Mouse (Mus musculus) frontal cortex, postnatal 36 days (tissue): ENCODE measurements around the gene Cyp2b23.
"Not testable (repeated sequence)": the region's sequence is repeated elsewhere in the genome, so short reads cannot be mapped to it uniquely, and the experiment has no call there.

Source experiments
- DNase-seq, 2 experiments: peaks; one replicate each; pipeline ENCODE4 v3.0.0; 2022; ENCODE audit warnings: low spot score in 2 of 2

The Cyp2b23 gene

DNA sequence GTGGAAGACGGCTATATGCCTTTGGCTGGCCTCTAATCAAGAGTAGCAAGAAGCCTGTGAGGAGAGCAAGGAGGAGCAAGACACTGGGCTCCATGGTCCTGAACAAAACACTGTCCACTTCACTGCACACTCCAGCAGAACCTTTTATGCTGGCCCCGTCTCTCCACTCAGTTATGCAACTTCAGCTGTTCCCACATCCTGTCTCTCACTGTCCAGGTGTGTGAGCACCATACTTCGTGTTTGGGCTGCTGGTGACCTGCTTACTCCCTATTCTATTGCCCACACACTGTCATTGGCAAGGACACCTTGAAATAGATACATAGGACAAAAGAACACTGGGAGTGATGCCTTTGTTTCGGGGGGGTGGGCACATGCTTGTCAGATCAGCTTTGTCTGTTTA is at the start of gene Cyp2b23:
Gene Cyp2b23 (minus strand): TSS at position 101 of the 400 bp plus-strand sequence.
- DNase-seq = no peak

DNA sequence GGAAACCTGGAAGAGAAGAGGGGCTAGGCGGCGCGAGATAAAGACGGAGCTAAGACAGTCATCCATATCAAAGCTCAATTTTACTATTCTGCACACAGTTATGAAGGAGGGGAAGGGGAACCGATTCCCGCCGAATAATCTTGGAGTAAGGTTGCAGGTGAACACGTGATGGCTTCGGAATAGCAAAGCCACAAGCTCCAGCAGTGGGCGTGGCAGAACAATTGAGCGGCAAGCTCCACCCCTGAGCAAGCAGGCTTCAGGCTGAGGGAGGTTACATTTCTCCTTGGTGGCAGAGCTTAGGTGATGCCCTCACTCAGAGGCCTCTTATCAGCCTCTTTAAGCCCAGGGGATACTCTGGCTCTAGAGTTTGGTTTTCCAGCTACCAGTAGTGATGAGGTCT is 24.8 kb upstream of the Cyp2b23 start:
- no peak for DNase-seq

DNA sequence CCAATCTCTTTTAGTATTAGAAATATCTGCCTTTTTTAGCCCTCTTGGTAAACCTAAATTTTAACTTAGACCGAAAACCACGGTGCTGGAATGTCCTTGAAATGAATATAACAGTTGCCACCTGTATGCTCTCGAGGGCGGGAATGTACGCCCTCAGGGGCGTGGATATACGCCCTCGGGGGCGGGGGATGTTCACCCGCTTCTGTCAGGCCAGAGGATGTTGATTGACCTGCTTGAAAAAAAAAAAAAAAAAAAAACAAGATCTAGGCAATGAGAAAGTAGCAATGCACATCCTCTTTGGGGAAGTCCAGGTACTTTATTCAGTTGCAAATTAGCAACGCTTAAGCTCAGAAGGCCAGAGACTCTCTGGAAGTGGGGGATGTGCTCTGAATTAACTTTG is 20.8 kb upstream of the Cyp2b23 start:
- DNase-seq = no peak

DNA sequence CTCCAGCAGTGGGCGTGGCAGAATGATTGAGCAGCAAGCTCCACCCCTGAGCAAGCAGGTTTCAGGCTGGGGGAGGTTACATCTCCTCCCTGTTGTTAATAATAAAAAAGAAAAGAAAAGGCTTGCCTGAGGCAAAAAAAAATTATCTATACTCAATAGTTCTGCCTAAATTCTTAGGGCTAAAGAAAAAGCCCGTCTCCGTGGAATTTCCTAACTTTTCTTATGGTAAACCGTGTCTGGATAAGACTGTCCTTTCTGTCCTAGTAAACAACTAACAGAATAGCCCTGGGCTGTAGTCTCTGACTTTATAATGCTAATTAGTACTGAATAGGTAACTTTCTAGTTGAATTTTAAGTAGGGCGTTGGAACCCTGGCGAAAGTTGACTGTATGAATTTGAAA is 20.0 kb upstream of the Cyp2b23 start:
- not testable (repeated sequence) for DNase-seq

DNA sequence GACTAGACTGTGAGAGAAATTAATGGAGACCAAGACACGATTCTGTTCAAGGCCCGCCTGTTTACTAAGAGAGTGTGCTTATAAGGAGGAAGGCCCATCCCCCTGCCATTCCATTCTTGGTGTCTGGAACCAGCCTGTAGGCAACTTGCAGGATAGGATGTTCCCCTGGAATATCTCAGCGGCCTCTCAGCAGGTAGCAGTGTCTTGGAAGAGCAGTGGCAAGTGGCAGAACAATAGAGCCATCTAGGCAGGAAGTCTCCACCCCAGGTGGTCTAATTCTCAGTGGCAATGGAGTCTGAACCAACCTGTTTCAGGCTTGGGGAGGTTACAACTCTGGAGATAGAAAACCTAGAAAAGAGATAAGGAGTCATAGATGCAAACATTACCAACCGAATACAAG is 13.9 kb upstream of the Cyp2b23 start:
- no peak for DNase-seq

DNA sequence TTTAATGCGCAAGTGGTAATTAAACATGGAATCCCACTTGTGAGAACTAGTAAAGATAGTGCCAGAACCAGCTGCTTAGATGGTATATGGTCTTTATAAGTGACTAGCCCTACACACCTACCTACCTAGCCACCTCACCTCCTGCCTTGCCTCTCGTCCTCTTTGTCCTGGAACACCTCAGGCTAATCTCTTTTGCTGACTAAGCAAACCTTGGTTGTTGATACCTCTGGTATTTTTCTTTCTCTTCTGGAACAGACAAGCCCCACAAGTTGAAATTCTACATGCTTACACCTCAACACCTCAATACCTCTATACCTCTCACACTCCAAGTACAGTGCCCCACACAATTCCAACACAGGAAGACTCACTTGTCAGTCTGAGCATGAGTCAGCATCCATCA is 524 bp downstream of the Cyp2b23 start:
- DNase-seq = no peak

DNA sequence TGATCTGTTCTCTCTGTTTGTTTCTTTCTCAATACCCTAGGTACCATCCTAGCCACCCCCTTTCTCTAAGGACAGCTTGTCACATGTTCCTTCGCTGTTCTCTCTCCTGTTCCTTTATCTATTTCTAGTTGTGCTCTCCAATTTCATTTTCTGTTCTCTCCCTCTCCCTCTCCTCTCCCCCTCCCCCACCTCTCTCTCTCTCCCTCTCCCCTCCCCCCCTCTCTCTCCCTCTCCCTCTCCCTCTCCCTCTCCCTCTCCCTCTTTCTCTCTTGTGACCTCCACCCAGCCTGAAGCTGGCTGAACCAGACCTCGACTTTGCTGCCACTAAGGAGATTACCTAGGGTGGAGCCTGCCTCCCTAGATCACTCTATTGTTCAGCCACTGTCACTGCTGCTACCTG is 18.8 kb downstream of the Cyp2b23 start:
- not testable (repeated sequence) for DNase-seq

DNA sequence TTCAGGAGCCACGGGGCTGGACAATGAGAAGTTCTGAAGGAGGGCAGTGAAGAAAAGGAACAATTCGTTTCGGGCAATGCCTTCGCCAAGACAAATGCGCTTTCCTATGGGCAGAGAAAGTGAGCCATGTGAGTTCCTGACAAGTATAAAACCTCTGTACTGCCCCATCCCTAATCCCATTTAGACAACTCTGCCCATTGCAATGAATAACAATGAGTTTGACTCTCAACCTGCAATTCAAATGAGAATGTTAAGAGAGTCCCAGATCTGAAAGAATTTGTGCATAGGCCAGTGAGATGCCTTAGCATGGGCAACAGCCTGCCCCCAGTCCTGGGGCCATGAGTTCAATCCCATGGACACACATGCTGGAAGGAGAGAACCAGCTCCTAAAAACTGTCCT is 20.2 kb downstream of the Cyp2b23 start:
- DNase-seq = no peak

DNA sequence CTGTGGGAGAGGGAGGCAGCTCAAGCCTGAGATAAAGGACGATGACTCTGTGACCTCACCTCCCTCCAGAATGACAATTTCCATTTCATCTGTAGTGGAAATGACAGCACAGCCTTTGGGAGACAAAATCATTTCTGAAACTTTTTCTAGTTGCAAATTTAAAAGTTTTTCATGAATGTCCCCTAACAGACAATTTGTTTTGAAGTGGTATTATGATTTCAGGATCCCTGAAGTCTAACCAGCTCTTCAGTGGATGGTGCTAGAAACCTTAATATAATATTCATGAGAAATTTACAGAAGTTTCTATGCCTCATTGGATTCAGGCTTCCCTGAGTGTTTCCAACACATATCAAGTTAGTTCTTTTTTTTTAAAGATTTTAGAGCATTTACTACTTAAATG is 67.9 kb downstream of the Cyp2b23 start, which contains the start of gene Vmn1r185:
Gene Vmn1r185 (minus strand): TSS at position 101 of the 400 bp plus-strand sequence.
- DNase-seq = not testable (repeated sequence)
